Mouse (Mus musculus) thymus, adult 2 months (tissue): Measurements from ENCODE around the gene Cbl.

Experiments
- CTCF ChIP-seq: fragments of 200-500 bp; IDR thresholded peaks from 2 replicates; pipeline ENCODE4 v1.5.1; 2012; ENCODE audit warnings: mild to moderate bottlenecking, control low read depth, low read length, moderate library complexity, borderline replicate concordance; ENCODE audit not compliant: control insufficient read depth, poor library complexity, insufficient read depth; ENCODE audit errors: extremely low read depth
- POLR2A ChIP-seq: fragments of 200-500 bp; IDR thresholded peaks from 2 replicates; pipeline ENCODE4 v1.6.1; 2012; ENCODE audit warnings: mild to moderate bottlenecking, low read length, control low read depth, moderate library complexity; ENCODE audit not compliant: control insufficient read depth, poor library complexity, insufficient read depth; ENCODE audit errors: extremely low read depth

DNA sequence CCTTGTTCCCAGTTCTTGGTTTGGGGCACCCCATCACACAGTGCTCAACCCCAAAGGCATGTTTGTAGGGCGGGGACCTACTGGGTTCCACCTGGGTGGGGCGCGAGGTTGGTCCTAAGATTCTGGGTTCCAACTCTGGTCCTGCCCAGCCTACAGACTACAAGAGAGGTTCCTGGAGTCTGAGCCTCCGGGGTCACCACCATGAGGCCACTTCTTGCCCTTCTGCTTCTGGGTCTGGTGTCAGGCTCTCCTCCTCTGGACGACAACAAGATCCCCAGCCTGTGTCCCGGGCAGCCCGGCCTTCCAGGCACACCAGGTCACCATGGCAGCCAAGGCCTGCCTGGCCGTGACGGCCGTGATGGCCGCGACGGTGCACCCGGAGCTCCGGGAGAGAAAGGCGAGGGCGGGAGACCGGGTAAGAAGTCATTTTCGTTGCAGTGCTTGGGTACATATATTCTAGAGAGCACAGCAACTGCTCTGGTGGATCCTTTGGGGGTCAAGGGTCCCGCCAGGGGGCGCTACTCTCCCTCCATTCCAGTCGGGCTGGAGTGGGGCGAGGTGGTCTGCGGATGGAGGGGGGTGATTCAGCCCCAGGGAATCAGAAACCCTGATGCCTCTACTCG, 126.2 kb downstream of the Cbl start:
- TF ChIP-seq CTCF, result no peak
- TF ChIP-seq POLR2A, result no peak
